Mouse (Mus musculus) CH12.LX (cell line): ENCODE results near the gene Iqcc.

Experiments
- ELF1 ChIP-seq: IDR thresholded peaks from 2 replicates; pipeline ENCODE4 v1.6.1; 2014; ENCODE audit warnings: low read depth, mild to moderate bottlenecking, inconsistent platforms, low read length, improper control_type of control experiment
- PAX5 ChIP-seq: IDR thresholded peaks from 2 replicates; pipeline ENCODE4 v1.6.1; 2012; ENCODE audit warnings: low read length, inconsistent platforms, mixed read lengths
- TCF12 ChIP-seq: IDR thresholded peaks from 2 replicates; pipeline ENCODE4 v1.6.1; 2014; ENCODE audit warnings: low read depth, mild to moderate bottlenecking, inconsistent platforms, low read length, improper control_type of control experiment
- ZMIZ1 ChIP-seq: IDR thresholded peaks from 2 replicates; pipeline ENCODE4 v1.6.1; 2012; ENCODE audit warnings: low read depth, mild to moderate bottlenecking, inconsistent platforms, low read length, improper control_type of control experiment

DNA sequence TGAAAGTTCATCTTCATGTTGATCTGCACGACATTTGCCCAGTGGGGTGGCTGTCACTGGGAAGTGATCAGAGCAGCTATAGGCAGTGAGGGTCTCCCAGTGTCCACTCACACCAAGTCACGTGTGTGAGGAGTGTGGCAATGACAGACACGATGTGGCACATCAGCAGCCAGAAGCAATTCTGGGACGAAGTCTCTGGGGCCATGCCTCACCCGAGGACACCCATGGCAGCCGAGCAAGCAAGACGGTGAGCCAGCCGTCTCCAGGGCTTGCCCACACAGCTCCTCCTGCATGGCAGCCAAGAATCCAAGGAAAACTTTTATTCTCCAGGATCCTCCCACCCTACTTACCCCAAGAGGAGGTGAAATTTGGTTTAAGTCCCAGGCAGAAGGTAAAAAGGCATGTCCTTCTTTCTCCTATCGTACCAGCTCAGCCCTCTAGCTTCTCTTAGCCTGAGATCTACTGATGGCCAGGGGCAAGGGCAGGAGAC, 3.1 kb downstream of the Iqcc start:
- no peak for TF ChIP-seq TCF12
- TF ChIP-seq ELF1, result no peak
- no peak for TF ChIP-seq PAX5
- TF ChIP-seq ZMIZ1, result no peak
